ENCODE assay signal across 29 mouse cellular contexts in the genomic region with DNA sequence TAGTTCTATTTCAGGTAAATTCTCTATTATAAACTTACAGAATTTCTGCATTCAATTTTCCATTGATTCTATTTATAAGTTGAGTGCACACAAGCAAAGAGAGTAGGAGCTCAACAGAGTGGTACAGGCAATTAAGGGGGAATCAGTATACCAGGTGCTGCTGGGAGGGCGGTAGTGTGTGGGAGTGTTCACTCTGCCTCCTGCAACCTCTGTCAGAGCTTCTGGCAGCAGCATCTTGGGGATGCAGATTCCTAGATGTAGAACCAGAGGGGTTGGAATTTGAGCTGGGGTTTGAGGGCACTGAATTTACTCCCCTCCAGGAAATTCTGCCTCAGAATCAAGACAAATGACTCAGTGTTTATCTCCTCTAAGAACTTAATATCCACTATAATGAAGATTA.
A peak's percentile ranks its signal among the peaks of the same experiment; 100 is the strongest.
DNase-seq lines count a peak whose midpoint lies in the region; ATAC-seq and TF ChIP-seq lines count a peak whose summit lies in the region.
"Had no signal": no experiment of that assay in that cellular context is flagged by ENCODE, and none has a peak within 500 bp of the region (broad histone marks: within the 10 kb centered on the region; RNA-seq: fewer than 3 reads in every experiment).

No protein-coding gene starts in this region.

- no peaks in the 10 kb centered on the region for H3K36me3 ChIP-seq in kidney, embryonic 14.5 days (ENCODE audit: control insufficient read depth, insufficient read depth, low read length)
- H3K36me3 ChIP-seq in kidney, adult 2 months (ENCODE audit: control insufficient read depth, insufficient read depth, low read length) = no peaks in the 10 kb centered on the region
- no peaks in the 10 kb centered on the region for H3K36me3 ChIP-seq in kidney, embryonic 16.5 days (ENCODE audit: insufficient read depth, low read length)
- no peaks in the 10 kb centered on the region for H3K36me3 ChIP-seq in midbrain, embryonic 11.5 days (ENCODE audit: control insufficient read depth, insufficient read depth, low read length)
- H3K36me3 ChIP-seq in midbrain, postnatal 0 days (ENCODE audit: insufficient read depth, low read length) = no peaks in the 10 kb centered on the region
- H3K36me3 ChIP-seq: embryonic facial prominence, embryonic 13.5 days; embryonic facial prominence, embryonic 15.5 days; forebrain, embryonic 10.5 days; forebrain, embryonic 12.5 days; G1E had no signal

- 39% methylated on average over 1 of the region's 1 CpGs for WGBS in kidney, embryonic 14.5 days
- WGBS in kidney, adult 2 months = 75% methylated on average over 1 of the region's 1 CpGs
- WGBS in kidney, embryonic 16.5 days = 26% methylated on average over 1 of the region's 1 CpGs
- WGBS in midbrain, embryonic 11.5 days = 63% methylated on average over 1 of the region's 1 CpGs
- WGBS in midbrain, postnatal 0 days = 79% methylated on average over 1 of the region's 1 CpGs

- no peak for TF ChIP-seq POLR2A in kidney, adult 2 months (IDR thresholded peaks at IDR 0.05; ENCODE audit: low read depth, low read length)

- H3K9me3 ChIP-seq in kidney, embryonic 14.5 days (ENCODE audit: control insufficient read depth, low read length) = no peaks in the 10 kb centered on the region
- no peaks in the 10 kb centered on the region for H3K9me3 ChIP-seq in kidney, embryonic 16.5 days (ENCODE audit: low read length)
- no peaks in the 10 kb centered on the region for H3K9me3 ChIP-seq in midbrain, embryonic 11.5 days (ENCODE audit: control insufficient read depth, low read length)
- no peaks in the 10 kb centered on the region for H3K9me3 ChIP-seq in midbrain, postnatal 0 days (ENCODE audit: low read length)
- H3K9me3 ChIP-seq: embryonic facial prominence, embryonic 13.5 days; embryonic facial prominence, embryonic 15.5 days; forebrain, embryonic 10.5 days; forebrain, embryonic 12.5 days; G1E had no signal

- no peak overlapping the region for H3K27ac ChIP-seq in kidney, embryonic 14.5 days (ENCODE audit: low read depth, low read length)
- H3K27ac ChIP-seq in kidney, adult 2 months (ENCODE audit: insufficient read depth, low read depth, low read length) = no peak overlapping the region
- H3K27ac ChIP-seq in kidney, embryonic 16.5 days (ENCODE audit: low read length) = no peak overlapping the region
- no peak overlapping the region for H3K27ac ChIP-seq in midbrain, embryonic 11.5 days (ENCODE audit: low read depth, low read length)
- H3K27ac ChIP-seq in midbrain, postnatal 0 days (ENCODE audit: low read depth, low read length) = no peak overlapping the region
- H3K27ac ChIP-seq: embryonic facial prominence, embryonic 13.5 days; embryonic facial prominence, embryonic 15.5 days; forebrain, embryonic 10.5 days; forebrain, embryonic 12.5 days had no signal

- no peak overlapping the region for H3K4me2 ChIP-seq in kidney, embryonic 14.5 days (replicated peaks; ENCODE audit: low read depth, low read length)
- H3K4me2 ChIP-seq in kidney, embryonic 16.5 days (replicated peaks; ENCODE audit: low read depth, low read length) = no peak overlapping the region
- no peak overlapping the region for H3K4me2 ChIP-seq in midbrain, embryonic 11.5 days
- H3K4me2 ChIP-seq in midbrain, postnatal 0 days (ENCODE audit: low read depth, low read length, poor library complexity, severe bottlenecking) = no peak overlapping the region
- H3K4me2 ChIP-seq: embryonic facial prominence, embryonic 13.5 days; embryonic facial prominence, embryonic 15.5 days; forebrain, embryonic 12.5 days had no signal

- peak; percentile 72; the same call in 1 of the 2 replicates for ATAC-seq in kidney, embryonic 14.5 days (ENCODE audit: low FRiP score, low TSS enrichment)
- ATAC-seq in kidney, embryonic 16.5 days (ENCODE audit: low FRiP score, low TSS enrichment) = peak; percentile 60; the same call in 1 of the 2 replicates
- ATAC-seq in midbrain, embryonic 11.5 days (ENCODE audit: low FRiP score) = no peak
- ATAC-seq in midbrain, postnatal 0 days (ENCODE audit: low FRiP score) = no peak
- ATAC-seq: activated CD4-positive, CD25-positive, alpha-beta regulatory T cell, adult 4 months; CD4-positive, CD25-positive, alpha-beta regulatory T cell, adult 4 months; forebrain, embryonic 14.5 days; Patski had no signal

- H3K27me3 ChIP-seq in kidney, embryonic 14.5 days (ENCODE audit: control insufficient read depth, insufficient read depth, low read length) = no peaks in the 10 kb centered on the region
- no peaks in the 10 kb centered on the region for H3K27me3 ChIP-seq in kidney, adult 2 months (replicated peaks; ENCODE audit: control insufficient read depth, insufficient read depth, low read length)
- H3K27me3 ChIP-seq in kidney, embryonic 16.5 days (ENCODE audit: insufficient read depth, low read length) = no peaks in the 10 kb centered on the region
- no peaks in the 10 kb centered on the region for H3K27me3 ChIP-seq in midbrain, embryonic 11.5 days (ENCODE audit: control insufficient read depth, insufficient read depth, low read length)
- H3K27me3 ChIP-seq in midbrain, postnatal 0 days (ENCODE audit: insufficient read depth, low read length) = no peaks in the 10 kb centered on the region
- H3K27me3 ChIP-seq: CH12.LX; embryonic facial prominence, embryonic 13.5 days; embryonic facial prominence, embryonic 15.5 days; forebrain, embryonic 12.5 days; Patski had no signal

- no peak overlapping the region for H3K9ac ChIP-seq in kidney, embryonic 14.5 days (ENCODE audit: low read depth, low read length)
- no peak overlapping the region for H3K9ac ChIP-seq in kidney, embryonic 16.5 days (replicated peaks; ENCODE audit: low read length)
- no peak overlapping the region for H3K9ac ChIP-seq in midbrain, embryonic 11.5 days (ENCODE audit: low read length)
- no peak overlapping the region for H3K9ac ChIP-seq in midbrain, postnatal 0 days (replicated peaks; ENCODE audit: low read length, poor library complexity, severe bottlenecking)
- H3K9ac ChIP-seq: embryonic facial prominence, embryonic 13.5 days; embryonic facial prominence, embryonic 15.5 days; forebrain, embryonic 12.5 days had no signal

- DNase-seq in kidney, adult 2 months = no peak
- DNase-seq in kidney, postnatal 10 days = no peak
- peak; percentile 56 for DNase-seq in midbrain, embryonic 11.5 days (ENCODE audit: low spot score, missing footprints)
- no peak for DNase-seq in midbrain, postnatal 0 days (ENCODE audit: low spot score)
- DNase-seq in brain, adult 2 months (ENCODE audit: low read depth, low spot score) = peak; percentile 71
- DNase-seq: adrenal gland, adult 8-10 months; adrenal gland, postnatal 14 days; adrenal gland, postnatal 36 days; B cell, adult 2 months; cerebellum, adult 11 months; cerebellum, adult 18-20 months; cerebellum, adult 8-10 months; cerebellum, adult 9-11 months; cerebellum, postnatal 14 days; cerebellum, postnatal 36 days; embryo, embryonic 11 days had no signal

- peaks cover 6% of the 10 kb centered on the region for H3K4me1 ChIP-seq in kidney, embryonic 14.5 days (ENCODE audit: control insufficient read depth, insufficient read depth, low read length)
- peaks cover 11% of the 10 kb centered on the region for H3K4me1 ChIP-seq in kidney, adult 2 months (ENCODE audit: control insufficient read depth, insufficient read depth, low read length)
- H3K4me1 ChIP-seq in kidney, embryonic 16.5 days (ENCODE audit: insufficient read depth, low read length) = peaks cover 7% of the 10 kb centered on the region
- H3K4me1 ChIP-seq in midbrain, embryonic 11.5 days (ENCODE audit: control insufficient read depth, insufficient read depth, low read length) = peaks cover 2% of the 10 kb centered on the region; the same call in 1 of the 2 replicates
- no peaks in the 10 kb centered on the region for H3K4me1 ChIP-seq in midbrain, postnatal 0 days (ENCODE audit: insufficient read depth, low read length)
- H3K4me1 ChIP-seq: embryonic facial prominence, embryonic 15.5 days had no signal

- no peak overlapping the region for H3K4me3 ChIP-seq in kidney, embryonic 14.5 days (ENCODE audit: low read length)
- no peak overlapping the region for H3K4me3 ChIP-seq in kidney, adult 2 months (ENCODE audit: insufficient read depth, low read depth, low read length)
- no peak overlapping the region for H3K4me3 ChIP-seq in kidney, embryonic 16.5 days (ENCODE audit: low read length)
- H3K4me3 ChIP-seq in midbrain, embryonic 11.5 days (ENCODE audit: low read depth, low read length) = no peak overlapping the region
- no peak overlapping the region for H3K4me3 ChIP-seq in midbrain, postnatal 0 days (ENCODE audit: low read depth, low read length)
- H3K4me3 ChIP-seq: embryonic facial prominence, embryonic 13.5 days; embryonic facial prominence, embryonic 15.5 days; erythroblast, embryonic 14.5 days; forebrain, embryonic 10.5 days; forebrain, embryonic 12.5 days had no signal

- TF ChIP-seq CTCF in kidney, adult 2 months (conservative IDR thresholded peaks at IDR 0.05; ENCODE audit: insufficient read depth, insufficient read length, low read depth, low read length) = no peak
- no peak for TF ChIP-seq CTCF in midbrain, postnatal 0 days (IDR thresholded peaks at IDR 0.05)

Comparison
In these comparisons a context has a peak if more than half of its experiments do, and no peak if none do; other contexts are left out.
1. DNase-seq: peak in midbrain, embryonic 11.5 days (single experiment) and brain, adult 2 months (single experiment); none in kidney, adult 2 months (single experiment), kidney, postnatal 10 days (single experiment) and midbrain, postnatal 0 days (single experiment).
2. ATAC-seq: peak in kidney, embryonic 14.5 days (single experiment) and kidney, embryonic 16.5 days (single experiment); none in midbrain, embryonic 11.5 days (single experiment) and midbrain, postnatal 0 days (single experiment).